Mouse (Mus musculus) urinary bladder, adult 2 months (tissue): Measurements from ENCODE around the gene Wap. TPM values are rescaled to one million over a fixed set of nuclear protein-coding genes. Genes with fewer than 3 reads are reported as not detected.

Experiments used
- DNase-seq: peaks from one replicate; pipeline ENCODE4 v3.0.0; 2022; ENCODE audit warnings: low spot score
- polyA plus RNA-seq: library from polyadenylated mRNA; depleted of rRNA; stranded (reverse); fragments of >200 nt; gene quantifications from 2 replicates; pipeline ENCODE4 v1.2.3, GENCODE M21; 2012

The Wap gene
- polyA plus RNA-seq, 1 experiment, result not detected

DNA sequence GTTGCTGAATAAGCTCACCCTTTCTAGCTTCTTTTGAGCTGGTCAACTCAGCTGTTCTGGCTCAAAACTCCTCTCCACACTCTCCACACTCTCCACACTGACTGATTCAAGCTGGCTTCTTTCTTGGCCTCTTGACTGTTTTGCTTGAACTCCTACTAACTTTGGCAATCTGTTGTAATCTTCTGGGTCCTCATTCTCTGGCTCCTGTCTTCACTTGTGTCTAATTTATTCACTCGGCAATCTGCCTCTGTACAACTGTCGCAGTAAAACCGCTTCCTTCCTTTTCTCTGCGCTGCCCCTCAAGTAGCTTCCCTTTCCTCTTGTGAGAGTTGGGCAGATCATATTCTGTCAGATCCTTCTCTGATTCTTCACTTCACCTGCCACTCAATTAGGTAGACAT, 10.7 kb downstream of the Wap start:
- DNase-seq, result no peak

DNA sequence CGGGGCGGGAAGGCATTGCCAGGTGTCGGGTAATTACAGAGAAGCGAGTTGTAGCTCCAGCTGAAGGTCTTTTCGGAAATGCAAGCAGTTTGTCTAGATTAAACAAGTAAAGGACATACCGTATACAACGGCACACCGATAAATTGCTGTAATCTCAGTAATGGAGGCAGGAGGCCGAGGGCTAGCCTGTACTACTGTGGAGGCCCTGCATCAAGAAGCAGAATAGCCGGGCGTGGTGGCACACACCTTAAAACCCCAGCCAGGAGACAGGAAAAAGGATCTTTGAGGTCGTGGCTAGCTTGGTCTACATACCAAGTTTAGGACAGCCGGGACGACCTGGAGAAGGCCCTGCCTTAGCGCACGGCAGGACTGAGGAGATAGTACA, 12.1 kb downstream of the Wap start:
- no peak for DNase-seq

DNA sequence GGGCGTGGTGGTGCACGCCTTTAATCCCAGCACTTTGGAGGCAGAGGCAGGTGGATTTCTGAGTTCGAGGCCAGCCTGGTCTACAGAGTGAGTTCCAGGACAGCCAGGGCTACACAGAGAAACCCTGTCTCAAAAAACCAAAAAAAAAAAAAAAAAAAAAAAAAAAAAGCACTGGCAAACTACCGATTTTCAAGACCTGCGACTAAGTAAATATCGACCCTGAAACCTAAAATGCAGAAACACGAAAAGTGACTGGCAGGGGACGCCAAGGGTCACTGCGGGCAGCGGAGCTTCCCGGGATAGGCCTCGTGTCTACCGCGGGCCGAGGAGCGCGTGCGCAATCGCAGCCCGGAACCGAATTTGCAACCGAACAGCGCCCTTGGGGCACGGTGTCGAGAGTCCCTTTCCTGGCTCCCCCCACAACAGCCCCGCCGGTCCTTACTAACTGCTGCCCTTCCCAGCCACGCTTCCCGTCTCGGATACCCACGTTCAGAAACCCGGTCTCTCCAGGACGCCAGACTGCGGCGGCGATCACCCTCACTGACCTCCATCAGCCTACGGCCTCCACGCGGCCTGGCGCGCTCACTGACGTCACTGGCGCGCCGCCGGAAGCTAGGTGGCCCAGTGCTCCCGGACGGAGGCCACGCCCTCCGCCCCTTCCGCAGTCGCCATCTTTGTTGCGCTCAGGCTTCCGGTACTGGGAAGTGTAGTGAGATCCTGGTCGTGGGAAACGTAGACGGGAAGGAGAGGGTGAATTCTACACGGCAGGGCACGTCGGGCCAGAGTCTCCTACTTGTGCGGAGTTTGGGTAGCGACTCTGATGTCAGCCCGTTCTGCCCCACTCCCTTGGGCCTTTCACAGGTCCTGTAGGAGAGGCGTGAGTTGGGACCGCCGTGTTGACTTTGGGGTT, 12.7 kb downstream of the Wap start, which contains the start of gene Tbrg4:
Tbrg4 (minus strand) TSS at position 590 of the 910 bp plus-strand sequence.
- DNase-seq, result peak; percentile 91

DNA sequence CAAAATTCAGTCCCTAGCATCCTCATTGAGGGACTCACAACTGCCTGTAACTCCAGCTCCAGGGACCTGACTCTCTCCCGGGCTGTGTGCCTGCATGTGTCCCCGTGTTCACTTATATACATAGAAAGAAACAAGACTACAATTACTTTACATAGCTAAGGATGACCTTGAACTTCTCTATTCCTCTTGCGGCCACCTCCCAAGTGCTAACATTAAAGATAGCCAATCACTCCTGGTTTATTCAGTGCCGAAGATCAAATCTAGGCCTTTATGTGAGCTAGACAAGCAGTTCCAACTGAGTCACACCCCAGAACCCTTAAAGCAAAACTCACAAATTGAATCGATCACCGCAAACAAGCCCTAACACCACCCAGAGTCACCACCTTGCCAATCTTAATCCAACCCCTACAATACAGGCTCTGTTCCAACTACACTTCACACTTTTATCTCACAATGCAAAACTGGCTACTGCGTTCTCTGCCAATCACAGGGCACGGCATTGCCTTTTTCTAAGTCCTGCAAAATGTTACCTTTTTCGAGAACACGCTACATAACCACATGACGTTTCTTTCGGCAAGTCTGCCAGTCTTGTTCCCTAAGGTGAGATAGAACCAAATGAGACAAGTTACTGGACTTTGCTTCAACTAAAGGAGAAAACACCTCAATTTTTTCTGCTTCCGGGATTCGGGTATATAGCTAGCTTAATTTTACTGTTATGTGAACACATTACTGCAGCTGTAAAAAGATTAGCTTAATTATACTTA, 13.6 kb downstream of the Wap start:
- DNase-seq, result no peak

DNA sequence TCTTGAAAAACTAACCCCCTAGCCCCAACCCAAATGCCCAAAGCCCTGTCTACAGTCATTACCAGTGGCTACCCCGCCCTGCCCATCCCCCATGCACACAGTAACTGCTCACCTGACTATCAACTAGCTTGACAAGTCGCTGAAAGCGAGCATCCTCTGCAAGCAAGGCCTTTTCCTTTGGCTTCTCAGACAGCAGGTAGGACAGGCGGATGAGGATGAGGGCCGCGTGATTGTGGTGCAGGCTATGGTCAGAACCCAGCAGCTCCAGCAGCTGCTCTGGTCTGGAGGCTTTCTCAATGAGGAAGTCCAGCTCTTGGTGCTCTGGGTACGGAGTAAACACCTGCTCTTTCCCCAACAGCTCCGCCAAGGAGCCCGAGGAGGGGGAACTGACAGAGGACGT, 14.7 kb downstream of the Wap start:
- DNase-seq, result no peak

DNA sequence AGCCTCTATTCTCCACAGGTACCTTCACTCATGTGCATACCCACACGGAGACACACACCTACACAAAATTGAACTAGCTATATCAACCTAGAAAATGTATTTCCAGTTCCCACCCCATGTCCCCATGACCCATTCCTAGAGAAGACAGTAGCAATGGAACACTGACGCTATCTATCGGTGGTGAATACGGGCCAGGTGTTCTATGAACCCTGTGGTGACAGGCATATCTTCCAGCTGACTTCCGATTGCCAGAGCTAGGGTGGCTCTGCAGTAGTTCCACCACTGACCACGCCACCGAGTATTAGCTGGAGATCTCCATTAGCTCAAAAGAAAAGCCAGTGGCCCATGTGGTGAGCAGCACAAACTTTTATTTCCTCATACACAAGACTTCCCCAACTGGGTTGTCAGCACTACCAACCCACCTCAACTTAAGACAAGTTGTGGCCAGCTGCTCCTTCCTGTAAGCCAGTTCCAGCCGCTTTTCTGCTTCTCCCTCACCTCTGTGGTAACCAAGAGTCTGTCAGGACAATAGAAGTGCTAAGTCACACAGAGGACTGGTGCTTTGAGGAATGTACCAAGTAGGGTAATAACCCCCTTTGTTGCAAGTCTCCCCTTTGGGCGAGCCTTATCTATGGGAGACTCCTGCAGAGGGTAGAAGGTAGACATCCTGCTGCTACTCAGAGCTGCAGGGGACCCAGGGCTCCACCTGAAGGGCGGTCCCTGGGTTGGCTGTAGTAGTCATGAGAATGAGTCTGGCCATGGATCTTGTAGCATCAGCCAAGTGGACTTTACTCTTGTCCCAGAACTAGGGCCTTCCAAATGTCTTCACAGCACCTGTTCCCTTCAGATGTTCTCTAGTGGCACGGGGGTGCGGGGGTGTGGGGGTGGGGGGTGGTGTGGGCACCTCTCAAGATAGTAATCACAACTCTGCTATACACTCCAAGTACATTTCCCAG, 22.9 kb downstream of the Wap start:
- DNase-seq, result no peak

DNA sequence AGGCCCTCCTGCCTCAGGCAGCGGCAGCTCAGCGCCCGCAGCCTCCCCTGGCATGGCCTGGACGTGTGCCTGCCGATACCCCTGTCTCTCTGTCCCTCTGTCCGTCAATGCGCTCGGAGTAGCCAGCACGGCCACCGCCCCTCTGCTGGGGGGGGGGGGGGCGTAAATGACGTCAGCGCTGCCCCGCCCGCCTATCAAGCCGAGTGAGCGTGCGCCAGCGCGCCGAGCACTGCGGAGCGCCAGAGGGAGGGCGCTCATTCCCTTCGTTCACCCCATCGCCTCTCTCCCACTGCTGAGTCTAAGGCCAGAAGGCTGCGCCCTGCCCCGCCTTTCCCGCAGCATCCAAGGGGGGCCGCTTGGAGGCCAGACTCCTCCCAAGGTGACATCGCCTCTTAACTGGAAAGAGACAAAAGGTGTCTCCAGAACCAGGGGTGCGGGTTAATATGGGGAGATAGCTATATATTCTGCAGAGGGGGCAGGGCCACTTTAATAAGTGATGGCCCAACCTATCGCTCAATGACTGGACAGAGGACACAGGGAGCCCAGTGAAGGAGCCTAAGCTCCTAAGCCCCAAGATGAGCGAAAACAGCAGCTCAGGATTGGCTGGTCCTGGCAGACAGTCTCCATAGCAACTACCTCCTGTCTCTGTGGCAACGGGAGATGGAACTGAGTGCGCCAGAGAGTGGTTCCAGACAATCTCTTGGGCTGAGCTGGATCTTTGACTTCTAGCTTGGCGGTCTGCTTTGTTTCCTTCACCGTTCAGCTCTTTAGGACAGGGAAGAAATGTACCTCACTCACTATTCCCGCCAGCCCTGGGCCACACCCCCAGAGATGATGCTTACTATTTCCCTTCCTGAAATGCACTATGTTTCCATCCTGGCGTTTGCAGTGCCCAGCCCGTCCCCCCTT, 32.7 kb downstream of the Wap start, which contains the start of gene Nacad:
Nacad (minus strand) TSS at position 563 of the 909 bp plus-strand sequence.
- no peak for DNase-seq

DNA sequence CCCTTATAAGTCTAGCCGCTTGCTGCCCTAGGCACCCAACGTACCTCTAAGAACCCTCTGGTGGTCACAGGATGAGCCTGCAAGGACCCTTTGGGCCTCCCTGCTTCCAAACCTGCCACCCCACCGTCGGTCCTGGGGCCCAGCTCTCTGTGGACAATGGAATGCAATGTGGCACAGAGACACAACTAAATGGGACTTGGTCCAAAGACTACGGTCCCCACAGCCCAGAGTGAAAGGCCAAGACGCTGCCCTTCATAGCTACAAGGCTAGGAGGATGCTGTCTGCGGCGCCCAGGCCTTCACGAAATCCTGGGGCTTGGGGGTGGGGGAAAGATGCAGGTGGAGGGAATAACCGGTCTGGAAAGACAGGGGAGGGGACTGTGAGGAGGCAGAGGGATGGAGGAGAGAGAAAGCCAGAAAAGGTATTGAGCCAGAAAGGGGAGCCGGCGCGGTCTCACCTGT, 33.4 kb downstream of the Wap start:
- DNase-seq, result no peak

DNA sequence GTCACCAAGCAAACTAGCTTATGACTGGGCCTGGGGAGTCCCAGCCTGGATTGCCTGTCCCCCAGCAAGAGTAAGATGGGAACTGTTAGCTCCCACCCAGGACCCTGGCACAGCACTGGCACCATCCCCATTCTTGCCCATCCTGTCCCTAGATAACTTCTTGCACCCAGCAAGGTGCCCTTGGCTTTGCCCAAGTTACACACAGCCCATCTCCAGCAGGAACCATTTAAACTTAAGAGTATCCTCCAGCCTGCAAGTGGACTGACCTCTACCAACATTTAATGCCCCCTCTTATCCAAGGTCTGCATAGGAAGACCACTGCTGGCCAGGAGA, 33.9 kb downstream of the Wap start:
- DNase-seq, result no peak

DNA sequence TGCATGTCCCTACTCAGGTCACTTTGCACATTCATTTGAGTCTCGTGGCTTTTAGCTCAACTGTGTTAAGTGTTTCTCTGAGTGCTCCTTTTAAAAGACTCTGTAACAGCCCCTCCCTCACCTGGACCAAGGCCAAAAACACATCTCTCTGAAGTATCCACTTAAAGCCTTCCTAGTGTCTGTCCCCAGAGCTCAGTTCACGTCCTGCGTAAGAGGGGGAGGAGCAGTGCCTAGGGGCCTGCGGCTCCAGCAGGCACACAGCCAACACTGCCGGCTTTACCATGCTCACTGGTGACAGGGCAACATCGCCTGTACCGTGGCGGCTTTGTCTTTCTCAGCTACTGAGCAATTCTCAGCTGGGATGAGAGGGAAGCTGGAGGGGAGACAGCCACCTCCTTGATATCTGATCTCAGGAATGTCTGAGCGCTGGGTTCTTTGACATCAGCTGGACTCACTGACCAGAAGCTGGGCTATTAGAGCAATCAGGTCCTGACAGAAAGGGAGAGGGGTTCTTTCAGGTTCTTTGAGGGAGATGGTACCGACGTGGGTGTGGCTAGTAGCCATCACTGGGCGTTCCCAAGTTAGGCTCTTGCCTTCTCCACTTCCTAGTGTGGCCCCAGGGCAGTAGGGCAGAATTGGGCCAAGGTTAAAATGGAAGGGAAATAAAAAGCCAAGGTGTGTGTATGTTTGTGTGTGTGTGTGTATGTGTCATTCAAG, 34.4 kb downstream of the Wap start:
- DNase-seq, result no peak

DNA sequence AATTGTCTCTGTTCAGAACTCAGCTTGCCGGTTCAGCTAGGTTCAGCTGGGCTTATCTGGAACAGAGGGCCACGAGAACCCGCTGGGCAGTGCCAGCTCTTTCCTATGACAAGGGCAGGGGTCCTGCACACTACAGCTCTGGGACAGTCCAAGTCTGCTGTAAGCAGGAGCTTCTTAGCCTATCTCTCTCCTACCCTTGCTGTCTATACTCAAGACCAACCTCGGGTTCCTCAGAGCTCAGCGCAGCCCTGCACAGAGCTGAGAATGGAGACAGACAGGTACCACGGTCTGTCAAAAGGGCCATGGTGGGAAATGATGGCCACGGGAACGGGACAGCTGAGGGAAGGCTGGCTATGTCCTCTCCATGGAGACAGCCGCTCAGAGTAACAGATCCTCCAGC, 35.2 kb downstream of the Wap start:
- DNase-seq, result no peak

DNA sequence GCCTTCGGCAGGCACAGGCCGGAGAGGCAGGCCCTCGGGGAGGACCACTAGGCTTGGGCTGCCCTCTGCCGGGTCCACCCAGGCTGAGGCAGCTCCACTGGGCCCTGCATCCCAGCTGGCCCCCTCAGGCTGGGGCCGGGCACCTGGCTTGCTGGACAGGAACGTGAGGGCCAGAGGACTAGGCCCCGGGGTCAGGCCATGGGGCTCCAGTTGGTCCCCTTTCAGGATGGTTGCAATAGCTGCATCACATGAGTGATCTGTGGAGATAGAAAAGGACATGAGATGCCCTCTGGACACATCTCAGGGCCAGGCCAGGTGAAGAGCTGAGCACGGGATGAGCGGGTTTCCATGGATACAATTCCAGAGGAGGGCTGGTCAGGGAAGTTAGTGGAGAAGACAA, 35.8 kb downstream of the Wap start:
- no peak for DNase-seq

DNA sequence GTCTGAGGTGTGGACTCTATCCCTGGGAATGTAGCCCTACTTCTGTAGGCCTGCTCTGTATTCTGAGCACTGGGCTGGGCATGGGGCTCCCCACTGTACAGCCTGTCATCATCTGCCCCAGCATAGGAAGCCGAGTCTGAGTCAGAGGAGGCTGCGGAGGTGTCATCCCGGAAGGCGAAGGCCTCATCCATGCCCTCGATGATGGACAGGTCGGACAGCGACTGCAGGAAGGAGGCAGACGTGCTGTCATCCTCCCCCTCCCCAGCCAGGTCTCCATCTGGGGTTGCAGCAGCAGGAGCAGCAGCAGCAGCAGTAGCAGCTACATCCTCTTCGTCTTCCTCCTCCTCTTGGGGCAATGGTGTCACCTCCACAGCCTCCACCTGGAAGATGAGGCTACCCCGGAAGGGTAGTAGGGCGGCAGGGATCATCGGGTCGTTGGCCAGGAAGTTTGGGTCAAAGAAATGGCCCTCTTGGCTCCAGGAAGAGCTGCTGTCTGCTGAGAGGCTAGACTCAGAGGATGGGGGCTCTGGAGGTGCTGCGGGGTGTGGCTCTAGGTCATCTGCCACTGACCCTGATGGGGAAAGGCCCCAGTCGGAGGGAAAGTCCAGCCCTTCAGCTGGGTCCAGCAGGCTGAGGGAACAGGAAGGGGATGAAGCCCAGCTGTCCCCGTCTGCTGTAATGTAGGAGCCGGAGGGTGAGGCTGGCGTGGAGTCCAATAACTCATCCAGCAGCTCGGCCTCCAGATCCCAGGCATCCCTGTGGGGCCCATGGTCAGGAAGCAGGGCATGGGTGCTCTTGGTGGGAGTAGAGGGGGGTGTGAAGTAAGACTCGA, 36.6 kb downstream of the Wap start:
- no peak for DNase-seq

DNA sequence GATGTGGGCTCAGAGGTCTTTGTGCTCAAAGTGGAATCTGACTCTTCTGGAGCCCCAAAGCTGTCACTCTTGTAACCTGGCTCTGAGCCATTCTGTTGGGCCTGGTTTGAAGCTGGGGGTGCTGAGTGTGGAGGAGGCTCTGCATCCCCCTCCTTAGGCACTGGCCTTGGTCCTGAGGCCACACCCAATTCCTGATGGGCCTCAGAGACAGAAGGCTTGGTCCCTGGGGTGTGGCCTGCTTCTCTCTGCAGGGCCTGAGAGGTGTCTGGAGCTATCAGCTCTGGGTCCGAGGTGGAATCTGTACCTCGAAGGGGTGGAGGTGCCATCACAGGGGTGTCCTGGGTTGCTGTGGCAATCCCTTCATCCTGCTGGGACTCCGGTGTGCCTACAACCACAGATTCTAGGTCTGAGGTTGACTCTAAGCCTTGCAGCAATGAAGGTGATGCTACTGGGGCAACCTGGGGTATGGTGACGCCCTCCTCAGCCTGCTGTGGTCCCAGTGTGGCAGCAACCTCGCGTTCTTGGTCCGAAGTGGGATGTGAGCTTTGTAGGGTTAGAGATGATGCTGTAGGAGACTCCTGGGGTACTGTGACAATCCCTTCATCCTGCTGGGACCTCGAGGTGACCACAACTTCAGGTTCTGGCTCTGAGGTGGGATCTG, 38.0 kb downstream of the Wap start:
- no peak for DNase-seq

DNA sequence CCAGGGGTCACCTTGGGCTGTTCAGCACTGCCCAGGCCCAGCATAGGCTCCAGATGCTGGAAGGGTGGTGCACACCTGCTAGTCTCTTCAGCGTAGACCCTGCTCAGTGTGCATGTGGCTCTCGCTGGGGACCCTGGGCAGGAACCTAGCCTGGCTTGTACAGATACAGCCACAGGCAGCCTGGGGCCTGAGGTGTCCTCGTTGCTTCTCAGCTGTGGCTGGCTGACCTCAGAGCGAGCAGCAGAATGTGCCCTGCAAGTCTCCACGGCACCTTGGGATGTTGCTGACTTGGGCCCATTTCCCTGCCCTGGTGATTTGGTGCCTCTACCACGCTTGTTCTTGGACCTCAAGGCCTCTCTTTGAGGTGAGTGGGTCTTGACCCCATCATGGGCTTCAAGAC, 38.6 kb downstream of the Wap start:
- no peak for DNase-seq

DNA sequence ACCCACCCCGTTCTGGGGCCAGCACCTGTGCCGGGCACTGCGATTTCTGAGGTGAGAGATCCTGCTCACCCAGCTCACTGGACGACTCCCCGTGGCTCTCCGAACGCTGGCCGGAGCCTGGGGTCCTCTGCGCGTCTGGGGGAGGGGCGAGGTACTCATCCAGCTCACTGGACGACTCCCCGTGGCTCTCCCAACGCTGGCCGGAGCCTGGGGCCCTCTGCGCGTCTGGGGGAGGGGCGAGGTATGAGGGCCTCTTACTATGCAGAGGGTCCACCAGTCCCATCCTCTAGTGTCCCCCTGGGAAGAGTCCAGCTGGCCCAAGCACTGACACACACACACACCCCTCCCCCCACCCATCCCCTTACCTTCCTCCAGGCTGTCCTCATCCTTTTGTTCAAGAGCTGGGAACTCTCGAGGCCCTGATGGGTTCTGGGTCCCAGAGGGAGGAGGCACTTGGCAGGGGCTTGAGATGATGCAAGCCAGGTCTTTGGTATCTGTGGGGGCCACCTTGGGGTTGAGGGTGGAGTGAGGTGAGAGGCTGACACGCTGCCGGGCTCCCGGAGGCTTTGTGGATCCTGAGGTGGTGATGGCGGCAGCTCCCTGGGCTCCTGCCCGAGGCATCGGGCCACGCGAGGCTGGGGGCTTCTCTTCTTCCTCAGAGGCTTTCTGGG, 39.3 kb downstream of the Wap start:
- no peak for DNase-seq

DNA sequence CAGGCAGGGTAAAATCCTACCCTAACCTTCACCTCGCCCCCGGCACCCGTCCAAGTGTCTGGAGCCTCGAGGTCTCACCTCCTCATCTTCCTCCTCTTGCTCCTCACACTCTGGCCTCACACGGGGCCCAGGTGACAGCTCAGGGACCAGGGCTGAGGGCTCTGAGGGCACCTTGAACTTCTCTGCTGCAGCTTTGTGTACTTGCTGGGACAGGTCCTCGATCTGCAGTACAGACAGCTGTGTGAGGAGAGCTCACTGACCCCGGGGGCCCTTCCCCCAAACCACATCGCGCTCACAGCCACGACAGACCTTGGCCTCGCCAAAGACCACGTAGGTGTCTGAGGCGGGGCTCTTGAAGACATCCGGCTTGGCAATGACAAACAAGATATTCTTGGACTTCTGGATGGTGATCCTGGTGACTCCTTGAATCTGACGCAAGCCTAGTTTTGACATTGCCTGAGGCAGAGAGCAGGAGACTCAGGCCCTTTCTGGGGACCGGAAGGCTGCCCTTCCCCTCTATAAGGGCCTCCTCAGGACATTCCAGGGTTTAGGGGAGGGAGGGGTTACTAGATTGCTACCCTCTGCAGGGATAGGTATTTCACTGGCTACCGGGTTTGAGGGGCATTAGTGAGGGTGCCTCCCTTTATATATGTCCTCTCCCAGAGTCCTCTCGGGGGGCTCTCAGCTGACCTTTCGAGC, 40.1 kb downstream of the Wap start:
- no peak for DNase-seq
